Mouse (Mus musculus) heart, postnatal 14 days (tissue): ENCODE data around the gene Myzap. TPM values are rescaled to one million over a fixed set of nuclear protein-coding genes. Genes with fewer than 3 reads are reported as not detected.

Experiments
- DNase-seq, 2 experiments: peaks; one replicate each; pipeline ENCODE4 v3.0.0; 2021 to 2022
- intact Hi-C: fragments of 180-260 bp; cut with DNase I; formaldehyde crosslinking; loops from one replicate; pipeline ENCODE4 v1.15.1; 2025
- total RNA-seq, 2 experiments: library from RNA; stranded (reverse); gene quantifications; 2 replicates each; pipeline ENCODE4 v1.2.3; 2021

Myzap gene
- total RNA-seq, 2 experiments from 2014 or later: 341 to 359 TPM

DNA sequence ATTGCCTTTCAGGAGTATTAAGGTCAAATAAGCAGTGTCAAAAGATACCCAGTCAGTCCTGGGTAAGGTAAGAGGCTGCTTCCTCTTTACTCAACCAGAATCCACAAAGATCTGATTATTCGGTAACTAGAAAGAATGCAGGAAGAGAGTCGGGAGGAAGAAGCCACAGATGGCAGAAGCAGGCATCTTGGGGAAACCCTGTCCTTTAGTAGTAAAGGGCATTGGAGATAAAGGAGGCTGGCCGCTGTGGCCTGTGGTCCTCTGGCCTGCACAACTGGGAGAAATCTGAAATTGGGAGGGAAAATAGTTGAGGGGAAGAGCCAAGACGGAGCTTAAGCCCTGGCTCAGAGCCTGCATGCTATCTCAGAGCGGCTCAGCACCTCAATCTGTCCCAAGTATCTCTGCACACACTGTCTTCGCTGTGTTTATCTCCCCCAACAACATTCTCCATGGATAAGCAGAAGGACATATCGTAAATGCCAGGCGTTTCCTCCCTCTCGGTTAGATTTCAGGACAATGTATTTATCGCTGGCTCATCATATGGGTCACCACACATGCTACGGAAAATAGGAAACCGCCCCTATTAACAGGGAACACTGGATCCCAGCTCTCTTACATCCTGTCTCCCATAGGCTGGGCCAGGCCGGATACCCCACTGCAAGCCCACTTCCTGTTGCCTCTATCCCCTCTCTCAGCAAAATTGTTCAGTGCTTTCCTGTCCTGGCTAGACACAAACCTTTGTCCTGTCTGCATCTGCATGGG, 14.3 kb upstream of the Myzap start:
- no peak for DNase-seq
- intact Hi-C loops: no loop called here

DNA sequence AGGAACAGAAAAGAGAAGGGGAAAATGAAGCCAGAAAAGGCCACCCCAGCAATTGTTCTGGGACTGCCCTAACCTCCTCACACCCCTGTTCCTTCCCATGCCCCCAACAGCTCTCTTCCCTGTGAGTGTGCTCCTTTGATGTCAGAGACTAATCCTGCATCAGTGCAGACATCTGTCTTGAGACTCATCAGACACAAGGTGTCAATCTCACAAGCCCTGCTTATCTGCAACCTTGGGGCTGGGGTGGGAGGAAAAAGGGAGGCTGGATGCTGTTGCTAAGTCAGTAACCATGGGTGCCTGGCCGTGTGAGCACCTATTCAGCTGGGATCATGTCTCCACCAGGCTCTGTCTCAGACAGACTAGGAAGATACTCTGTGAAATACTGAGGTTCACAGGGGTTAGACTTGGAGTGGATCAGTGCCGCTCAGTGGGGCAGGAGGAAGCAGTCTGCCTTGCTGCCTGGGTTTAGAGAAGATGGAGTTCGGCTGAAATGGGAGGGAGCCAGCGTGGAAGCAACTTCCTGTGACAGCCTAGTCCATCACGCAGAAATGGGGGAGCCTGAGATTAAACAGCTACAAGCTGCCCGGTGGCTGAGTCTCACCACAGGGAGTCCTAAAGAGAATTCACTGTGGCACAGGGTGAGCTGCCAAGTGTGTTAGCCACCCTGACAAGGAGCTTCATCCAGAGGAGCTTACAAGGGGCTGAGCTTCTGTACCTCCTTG, 12.9 kb upstream of the Myzap start:
- intact Hi-C loops: no loop called here
- DNase-seq: no peak

DNA sequence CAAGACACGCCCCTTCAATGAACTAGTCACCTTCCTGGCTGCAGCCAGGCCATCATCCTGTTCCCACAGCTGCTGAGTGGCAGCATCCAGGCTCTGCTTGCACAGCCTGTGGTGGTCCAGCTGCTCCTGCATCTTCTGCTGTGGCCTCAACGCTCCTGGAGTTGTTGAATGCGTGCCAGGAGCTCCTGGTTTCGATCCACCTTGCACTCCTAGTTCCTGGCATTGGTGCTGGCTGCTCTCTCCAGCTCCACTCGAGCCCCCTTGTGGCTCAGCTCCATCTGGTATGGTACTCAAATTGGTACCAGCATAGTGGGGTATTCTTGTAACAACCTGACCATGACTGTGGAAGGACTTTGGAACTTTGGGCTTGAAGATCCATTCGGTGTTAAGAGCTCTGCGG, 7.7 kb upstream of the Myzap start:
- no peak for DNase-seq
- intact Hi-C loops: no loop called here

DNA sequence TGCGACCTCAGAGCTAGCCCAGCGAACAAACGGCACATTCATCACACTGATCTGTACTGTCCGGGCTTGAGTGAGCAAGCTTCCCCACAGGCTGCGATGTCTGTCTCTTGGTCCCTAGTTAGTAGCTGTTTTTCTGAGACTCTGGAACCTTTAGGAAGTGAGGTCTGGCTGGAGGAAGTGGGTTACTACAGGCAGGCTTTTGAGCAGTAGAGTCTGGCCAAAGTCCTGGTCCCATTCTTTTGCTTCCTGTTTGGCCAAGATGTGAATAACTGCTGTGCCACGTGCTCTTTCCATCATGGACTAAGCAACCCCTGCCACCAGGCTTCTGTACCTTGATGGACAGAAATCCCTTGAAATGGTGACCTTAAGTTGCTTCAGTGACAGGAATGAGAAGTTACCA, 4.7 kb upstream of the Myzap start:
- intact Hi-C loops: no loop called here
- DNase-seq: no peak

DNA sequence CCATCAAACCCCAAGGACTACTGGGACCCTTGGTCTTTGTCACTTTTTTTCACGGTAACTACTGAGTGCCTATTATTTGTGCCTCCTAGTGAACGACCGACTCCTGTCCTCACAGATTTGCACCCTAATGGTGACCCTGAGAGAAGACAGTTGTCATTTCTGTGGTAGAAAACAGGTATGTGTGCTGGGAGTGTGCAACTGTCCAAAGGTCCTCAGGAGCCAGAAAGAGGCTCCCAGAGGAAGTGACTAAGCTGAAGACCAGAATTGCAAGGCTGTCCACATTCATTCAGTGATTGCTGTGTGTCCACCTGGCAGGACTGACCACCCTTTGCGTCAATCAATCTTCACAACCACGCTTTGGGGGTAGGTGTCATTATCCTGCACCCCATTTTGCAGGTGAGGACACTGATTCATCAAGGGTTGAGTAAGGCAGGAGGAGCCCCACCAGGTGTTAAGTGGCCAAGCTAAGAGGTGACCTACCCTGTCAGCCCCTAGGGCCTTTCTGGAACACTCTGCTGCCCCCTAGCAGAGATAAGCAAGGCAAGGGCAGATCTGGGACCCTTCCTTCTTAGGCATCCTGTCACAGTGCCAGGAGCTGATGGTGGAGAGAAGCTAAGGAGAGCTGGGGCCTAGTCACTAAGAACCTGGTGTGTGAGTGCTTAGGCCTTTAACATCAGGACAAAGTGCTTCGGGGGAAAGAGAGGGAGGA, 571 bp upstream of the Myzap start:
- DNase-seq: no peak
- intact Hi-C loops: no loop called here

DNA sequence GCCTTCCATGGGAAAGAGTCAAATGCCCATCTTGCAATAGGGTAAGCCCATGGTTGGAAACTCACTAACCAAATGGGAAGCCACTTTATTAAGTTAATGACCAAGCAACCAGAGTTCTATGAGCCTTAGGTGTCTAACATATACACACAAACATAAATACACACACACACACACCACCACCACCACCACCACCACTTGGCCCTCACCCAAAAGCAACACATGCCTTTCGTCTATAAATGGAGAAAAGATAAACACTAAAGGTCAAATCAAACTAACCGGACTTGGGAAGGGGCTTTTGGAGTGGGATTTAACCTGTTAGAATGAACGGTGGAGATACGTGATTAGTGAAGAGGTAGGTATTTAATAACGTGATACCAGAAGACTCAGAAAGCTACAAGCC, 1.1 kb downstream of the Myzap start:
- intact Hi-C loops: loop anchor here (2.0 kb wide), 1 partner anchor 22 kb away; no protein-coding TSS in a partner anchor
- DNase-seq: peak in 1 of 2 experiments; percentile 22

DNA sequence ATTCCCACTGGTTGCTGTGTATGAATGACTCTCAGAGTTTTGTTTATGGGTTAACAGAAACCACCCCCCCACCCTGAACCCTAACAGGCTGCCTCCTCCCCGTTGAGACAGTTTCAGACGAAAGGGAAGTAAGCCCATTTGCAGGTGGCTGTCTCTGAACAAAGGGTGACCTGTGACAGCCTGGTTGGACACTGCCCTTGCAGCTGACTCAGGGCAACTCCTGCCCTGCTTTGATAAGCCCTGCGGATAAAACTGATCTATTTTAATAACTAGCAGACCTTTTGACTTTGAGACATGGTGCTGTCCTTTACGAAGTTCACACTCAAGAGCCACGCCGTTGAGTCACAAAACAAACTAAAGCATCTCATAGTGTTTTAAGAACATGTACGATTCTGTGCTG, 2.4 kb downstream of the Myzap start:
- intact Hi-C loops: loop anchor here (2.0 kb wide), 2 partner anchors 17 to 23 kb away; no protein-coding TSS in a partner anchor
- DNase-seq: peak in 1 of 2 experiments; percentile 35

DNA sequence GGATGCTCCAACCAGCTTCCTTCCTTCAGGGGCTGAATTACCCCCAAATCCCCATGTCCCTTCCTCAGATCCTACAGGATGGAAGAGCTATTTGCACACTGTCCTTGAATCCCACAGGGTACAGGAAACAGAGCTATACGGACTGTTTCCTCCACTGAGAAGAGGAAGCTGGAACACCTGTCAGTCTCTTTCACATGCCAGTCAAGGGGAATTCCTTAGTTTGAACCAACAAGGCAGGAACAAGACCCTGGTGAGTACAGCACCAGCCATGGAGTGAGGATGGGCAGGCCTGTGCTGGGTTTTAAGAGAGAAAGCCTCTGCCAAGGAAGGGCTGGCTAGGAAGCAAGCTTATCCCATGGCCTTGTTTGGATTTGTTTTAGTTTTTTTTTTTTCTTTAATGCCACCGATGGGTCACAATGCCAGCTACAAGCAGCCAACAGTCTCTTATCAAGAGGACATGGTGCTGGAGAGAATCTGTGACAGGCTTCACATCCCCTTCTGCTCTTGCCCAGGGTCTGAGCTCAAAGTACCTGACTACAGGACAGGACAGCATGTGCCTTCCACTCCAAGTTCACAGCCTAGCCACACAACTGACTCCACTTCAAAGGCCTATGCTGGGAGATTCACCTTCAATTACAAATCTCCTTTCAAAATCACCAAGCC, 3.1 kb downstream of the Myzap start:
- DNase-seq: peak in 1 of 2 experiments; percentile 28

DNA sequence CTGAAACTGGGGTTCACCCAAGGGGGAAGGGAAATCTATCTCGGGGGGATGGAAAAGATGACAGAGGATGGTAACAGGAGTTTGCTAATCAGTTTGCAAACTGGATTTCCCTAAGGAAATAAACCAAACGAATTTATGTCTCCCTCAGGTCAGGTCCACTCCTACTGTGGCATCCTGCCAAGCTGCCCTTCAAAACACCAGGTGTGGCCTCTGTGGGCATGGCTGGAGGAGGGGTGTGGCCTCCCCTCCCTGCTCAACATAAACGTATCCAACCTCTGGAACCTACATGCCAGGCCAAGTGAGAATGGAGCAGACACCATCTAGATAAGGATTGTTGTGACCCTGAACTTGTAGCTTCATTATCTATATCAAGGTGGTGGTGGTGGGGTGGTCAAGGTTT, 5.8 kb downstream of the Myzap start:
- intact Hi-C loops: no loop called here
- DNase-seq: peak in 1 of 2 experiments; percentile 13

More for the DNA sequence above, 3.1 kb downstream of the Myzap start:
- intact Hi-C loops: loop anchor here (2.0 kb wide), 1 partner anchor 16 kb away; no protein-coding TSS in a partner anchor

DNA sequence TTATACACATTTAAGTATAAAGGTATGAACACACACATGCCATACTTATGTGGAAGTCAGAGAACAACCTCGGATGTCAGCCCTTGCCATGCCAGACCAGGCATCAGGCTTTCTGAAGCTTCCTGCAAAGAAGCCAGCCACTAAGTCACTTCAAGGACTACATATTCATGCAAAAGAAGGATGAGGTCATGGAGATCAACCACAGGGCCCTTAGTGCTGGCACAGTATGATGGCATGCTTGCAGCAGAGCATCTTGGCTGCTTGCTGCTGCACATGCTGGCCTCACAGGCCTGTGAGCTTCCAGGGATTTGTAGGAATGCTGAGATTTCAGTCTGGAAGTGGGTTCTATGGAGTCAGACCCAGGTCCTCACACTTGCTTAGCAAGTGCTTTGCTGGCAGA, 9.4 kb downstream of the Myzap start:
- no peak for DNase-seq
- intact Hi-C loops: no loop called here

DNA sequence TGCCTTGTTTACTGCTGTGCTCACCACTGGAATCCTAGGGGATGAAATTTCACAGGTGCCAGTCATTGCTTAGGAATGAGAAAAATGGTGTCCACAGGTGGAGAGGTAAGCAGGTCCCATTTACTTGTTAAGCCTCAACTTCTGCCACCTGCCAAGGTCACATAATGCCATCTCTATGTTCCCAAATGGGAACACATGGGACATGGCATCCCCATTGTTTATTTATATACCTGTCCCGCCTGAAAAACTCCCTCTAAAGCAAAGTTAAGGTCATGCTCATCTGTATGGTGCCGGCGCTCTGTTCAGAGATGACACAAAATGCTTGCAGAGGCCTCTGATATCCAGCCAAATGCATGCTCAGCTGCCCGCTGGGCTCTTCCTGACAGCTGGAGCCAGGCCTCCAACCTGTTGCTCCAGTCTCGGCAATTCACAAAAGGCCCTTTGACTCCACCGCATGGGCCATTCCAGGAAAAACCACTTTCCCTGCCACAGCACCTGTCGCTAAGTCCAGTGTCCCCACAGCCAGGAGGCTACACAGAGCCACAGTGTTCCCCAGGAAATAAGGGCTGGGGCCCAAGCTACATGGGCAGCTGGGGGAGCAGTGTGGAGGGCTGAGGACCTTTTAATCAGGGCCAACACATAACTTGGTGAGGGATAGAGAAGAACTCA, 13.1 kb downstream of the Myzap start:
- peak in 1 of 2 experiments; percentile 29 for DNase-seq
- intact Hi-C loops: no loop called here

DNA sequence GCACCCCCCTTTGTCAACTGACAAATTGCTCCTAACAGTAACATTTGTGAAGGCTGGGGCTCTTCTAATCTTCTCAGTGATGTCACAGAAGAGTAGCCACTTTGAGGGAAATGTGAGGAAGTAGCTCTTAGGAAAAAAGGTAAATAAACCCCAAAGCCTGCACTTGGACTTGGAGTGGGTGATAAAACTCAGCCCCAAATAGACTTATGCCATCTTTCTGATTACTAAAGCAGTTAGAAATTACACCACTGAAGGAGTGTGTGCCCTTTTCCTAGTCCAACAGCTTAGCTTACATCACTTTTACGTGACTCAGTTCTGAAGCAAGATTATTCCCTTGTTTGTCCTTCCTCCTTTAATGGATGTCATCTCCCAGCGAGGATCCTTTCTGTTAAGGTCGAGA, 17.7 kb downstream of the Myzap start:
- intact Hi-C loops: no loop called here
- DNase-seq: no peak

DNA sequence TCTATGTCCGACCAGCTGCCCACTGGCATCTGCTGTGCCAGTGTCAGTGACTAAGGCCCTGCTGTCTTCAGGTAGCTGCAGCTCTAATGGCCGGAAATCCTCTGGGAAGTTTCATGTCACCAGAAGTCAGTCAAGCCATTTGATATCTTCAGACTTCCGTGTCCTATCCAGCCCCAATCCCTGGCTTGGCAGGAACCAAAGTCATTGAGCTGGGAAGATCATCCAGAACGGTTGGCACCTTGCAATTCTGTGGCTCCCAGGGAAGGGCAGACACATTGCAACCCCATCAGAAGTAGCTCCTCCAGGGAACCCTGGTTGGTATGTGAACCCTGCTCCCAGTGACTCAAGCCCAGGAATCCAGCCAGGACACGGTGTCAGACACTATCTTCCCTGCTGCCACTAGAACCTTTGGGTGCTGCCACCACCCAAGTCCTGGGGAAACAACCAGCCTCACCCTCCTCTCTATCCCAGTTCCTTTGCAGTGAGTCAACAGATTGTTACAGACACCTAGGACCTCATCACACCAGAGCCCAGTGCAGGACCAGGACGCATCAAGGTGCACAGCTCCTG, 18.3 kb downstream of the Myzap start:
- peak; percentile 59 to 73 for DNase-seq
- intact Hi-C loops: loop anchor here (2.0 kb wide), 1 partner anchor 15 kb away; no protein-coding TSS in a partner anchor

DNA sequence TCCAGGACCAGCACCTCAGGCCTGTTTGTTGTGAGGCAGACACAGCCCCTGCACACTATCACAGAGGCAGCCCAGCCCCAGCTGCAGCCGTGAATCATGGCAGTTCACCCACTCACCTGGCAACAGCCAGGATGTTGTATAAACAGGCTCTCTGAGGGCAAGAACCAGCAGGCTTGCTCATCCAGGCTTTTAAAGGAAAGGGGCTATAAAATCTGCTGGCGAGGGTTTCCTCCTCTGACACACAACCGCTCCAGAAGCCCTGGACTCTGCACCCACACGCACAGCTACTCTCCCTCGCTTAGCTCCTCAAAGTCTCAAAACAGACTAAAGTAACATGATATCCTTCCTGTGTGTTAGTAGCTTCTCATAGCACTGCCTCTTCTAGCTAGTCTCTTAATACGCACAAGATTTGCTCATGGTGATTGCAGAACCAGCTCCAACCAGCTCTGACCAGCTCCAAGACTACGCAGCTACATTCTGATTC, 21.0 kb downstream of the Myzap start:
- intact Hi-C loops: no loop called here
- no peak for DNase-seq

DNA sequence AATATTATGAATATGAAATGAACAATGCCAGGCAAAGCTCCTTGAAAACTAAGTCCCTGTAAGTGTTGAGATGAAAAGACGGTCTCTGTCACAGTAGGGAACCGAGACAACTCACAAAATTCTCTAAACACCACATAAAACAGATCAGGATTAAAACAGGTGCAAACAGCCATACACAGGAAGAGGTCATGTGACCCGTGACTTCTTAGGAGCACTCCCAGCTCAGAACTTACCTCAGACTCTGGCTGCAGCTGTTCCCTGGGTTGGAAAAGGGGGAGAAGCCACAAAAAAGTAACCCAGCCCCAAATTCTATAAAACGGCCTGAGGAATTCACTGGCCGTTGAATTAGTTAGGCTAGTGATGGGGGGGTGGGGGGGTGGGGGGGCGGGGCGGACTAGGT, 22.0 kb downstream of the Myzap start:
- no peak for DNase-seq
- intact Hi-C loops: no loop called here

DNA sequence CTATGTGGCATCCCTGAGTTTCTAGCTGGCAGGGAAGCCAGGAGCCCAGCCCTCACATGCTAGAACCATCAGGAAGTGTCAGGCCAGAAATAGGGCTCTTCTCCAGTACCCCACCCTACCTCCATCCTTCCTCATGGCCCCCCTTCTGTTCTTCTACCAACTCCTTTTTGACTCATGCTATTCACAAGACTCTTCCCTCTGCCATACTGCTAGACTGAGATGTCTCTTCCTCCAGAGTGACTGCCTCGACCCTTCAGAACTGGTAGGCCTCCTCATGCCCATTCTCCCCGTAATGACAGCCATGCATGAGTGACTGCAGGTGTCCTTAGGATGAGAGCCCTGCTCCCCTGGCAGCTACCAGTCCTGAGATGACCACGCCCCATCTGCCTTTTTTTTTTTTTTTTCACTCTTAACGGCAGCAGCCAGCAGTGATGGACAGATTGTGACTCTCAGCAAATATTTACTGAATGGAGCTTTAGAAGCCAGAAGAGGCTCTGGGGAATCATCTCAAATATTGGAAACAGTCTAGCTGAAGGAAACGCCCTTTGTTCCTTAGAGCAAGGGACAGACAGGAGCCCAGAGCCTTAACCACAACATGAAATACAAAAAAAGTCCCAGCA, 23.7 kb downstream of the Myzap start:
- intact Hi-C loops: no loop called here

DNA sequence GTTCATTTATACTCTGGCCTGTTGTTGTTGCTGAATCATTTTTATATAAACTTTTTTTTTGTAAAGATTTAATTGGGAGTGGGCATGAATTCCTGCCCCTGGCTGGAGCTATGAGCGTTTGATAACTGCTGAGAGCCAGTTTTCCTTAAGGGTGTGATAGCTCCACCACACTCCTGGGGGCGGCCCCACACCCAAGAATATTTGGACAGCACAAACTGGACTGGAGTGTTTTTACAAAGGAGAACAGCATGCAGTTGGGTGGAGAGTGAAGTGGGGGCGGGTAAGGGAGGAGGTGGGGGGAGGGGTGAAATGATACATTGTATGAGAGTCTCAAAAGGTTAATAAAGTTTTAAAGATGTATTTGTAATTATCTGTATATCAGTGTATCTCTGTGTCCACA, 24.8 kb downstream of the Myzap start:
- intact Hi-C loops: no loop called here
- no peak for DNase-seq

More for the DNA sequence above, 23.7 kb downstream of the Myzap start:
- DNase-seq: no peak

DNA sequence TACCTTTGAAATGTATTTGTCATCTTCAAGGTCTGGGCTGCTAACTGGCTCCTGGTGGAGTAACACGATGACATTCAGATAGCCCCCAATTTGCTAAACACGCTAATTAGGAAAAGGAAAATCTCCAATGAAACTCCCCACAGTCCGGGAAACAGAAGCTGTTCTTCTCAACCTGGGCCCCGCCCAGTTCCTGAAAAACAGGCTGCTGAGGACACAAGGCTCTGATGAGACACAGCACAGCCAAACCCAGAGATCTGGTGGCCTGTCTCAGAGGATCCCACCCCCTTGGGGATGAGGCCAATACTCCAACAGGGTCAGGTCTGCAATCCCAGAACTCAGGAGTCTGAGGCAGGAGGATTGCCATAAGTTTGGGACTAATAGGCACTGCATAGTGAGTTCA, 25.4 kb downstream of the Myzap start:
- intact Hi-C loops: no loop called here
- DNase-seq: peak; percentile 39 to 54

DNA sequence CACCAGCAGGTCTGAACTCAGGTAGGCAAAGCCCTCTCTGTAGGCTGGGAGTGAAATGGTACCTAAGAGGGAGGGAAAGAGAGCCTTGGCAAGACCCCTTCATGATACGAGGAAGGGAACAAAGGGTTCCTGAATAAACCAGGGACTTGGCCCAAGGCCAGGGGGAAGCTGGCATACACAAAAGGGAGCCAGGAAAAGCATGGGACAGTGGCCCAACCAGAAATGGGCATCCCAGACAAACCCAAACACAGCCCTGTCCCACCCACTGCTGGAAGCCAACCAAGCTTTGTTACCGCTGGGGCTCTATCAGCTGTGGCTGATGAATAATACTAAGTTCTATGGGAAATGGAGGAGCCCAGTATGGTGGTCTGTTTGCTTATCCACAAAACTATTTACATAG, 34.4 kb downstream of the Myzap start:
- peak; percentile 84 to 86 for DNase-seq
- intact Hi-C loops: no loop called here
